Mouse (Mus musculus): ENCODE results near the gene Krtap31-1. TPM values are rescaled to one million over a fixed set of nuclear protein-coding genes. Genes with fewer than 3 reads are reported as not detected.
"Not testable (repeated sequence)": the region's sequence is repeated elsewhere in the genome, so short reads cannot be mapped to it uniquely, and the experiment has no call there.

The Krtap31-1 gene
- not detected in 2 replicates for polyA plus RNA-seq (2015; fragmentation: Nextera tagmentation; extraction: Ambion mirVana)

DNA sequence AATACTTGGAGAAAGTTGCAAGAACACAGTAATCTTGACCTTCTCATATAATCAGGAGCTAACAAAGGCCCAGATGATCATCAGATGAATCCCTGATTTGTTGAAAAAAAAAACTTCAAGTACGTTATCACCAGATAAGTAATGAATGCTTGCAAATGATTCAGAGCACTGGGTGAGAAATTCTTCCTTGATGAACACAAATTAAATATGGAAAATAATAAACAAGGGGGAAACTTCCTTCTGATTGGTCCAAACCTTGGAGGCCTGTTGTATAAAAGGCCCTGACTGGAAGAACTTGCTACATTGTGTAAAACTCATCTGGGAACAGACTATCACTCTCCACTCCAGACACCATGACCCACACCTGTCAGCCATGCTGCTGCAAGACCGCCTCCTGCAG lies at the start of gene Krtap31-1:
Krtap31-1 (plus strand) TSS at position 301 of the 400 bp plus-strand sequence.
- 87% methylated on average over 2 of the region's 2 CpGs for WGBS
- no peaks in the 10 kb centered on the region for H3K36me3 ChIP-seq (ENCODE audit: insufficient read depth, low read length)
- H3K9me3 ChIP-seq (replicated peaks; ENCODE audit: low read length), result no peaks in the 10 kb centered on the region
- H3K27ac ChIP-seq, result no peak within 1 kb of the TSS
- no peaks in the 10 kb centered on the region for H3K27me3 ChIP-seq (ENCODE audit: insufficient read depth, low read length)
- ATAC-seq (replicated peaks; ENCODE audit: low FRiP score, low read depth) (no peak), DNase-seq (ENCODE audit: low spot score) (no peak)
- no peak within 1 kb of the TSS for H3K9ac ChIP-seq (ENCODE audit: low read depth, low read length)
- no peak within 1 kb of the TSS for H3K4me2 ChIP-seq (ENCODE audit: low read length)
- H3K4me3 ChIP-seq (replicated peaks; ENCODE audit: low read depth, low read length), result no peak within 1 kb of the TSS
- no peaks in the 10 kb centered on the region for H3K4me1 ChIP-seq (replicated peaks; ENCODE audit: insufficient read depth, low read length)
- TF ChIP-seq CTCF (IDR thresholded peaks at IDR 0.05; ENCODE audit: low read depth), result no peak

DNA sequence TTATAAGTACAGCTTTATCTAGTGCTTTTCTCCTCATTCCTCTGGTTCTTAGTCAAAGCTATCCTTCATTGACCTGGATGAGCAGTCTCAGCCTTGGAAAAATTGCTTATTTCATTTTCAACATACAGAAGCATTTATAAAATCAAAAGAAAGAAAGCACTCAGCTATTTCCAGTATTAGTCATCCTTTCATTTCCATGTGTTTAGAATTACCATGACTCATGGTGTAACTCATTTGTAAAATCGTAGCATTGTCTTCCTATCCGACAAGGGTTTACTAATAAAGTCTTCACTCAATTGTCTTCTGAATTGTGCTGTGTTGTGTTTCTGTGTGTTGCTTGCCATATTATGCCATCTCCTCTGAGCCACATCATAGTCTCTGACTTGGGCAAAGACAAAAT lies 49.0 kb upstream of the Krtap31-1 start:
- no peak for TF ChIP-seq CTCF (IDR thresholded peaks at IDR 0.05; ENCODE audit: low read depth)
- Histone ChIP-seq H3K36me3 (ENCODE audit: insufficient read depth, low read length) (no peaks in the 10 kb centered on the region), H3K4me2 (ENCODE audit: low read length) (no peak overlapping the region), H3K4me3 (replicated peaks; ENCODE audit: low read depth, low read length) (no peak overlapping the region), H3K4me1 (replicated peaks; ENCODE audit: insufficient read depth, low read length) (no peaks in the 10 kb centered on the region), H3K27ac (no peak overlapping the region), H3K9ac (ENCODE audit: low read depth, low read length) (no peak overlapping the region), H3K27me3 (ENCODE audit: insufficient read depth, low read length) (no peaks in the 10 kb centered on the region), H3K9me3 (replicated peaks; ENCODE audit: low read length) (no peaks in the 10 kb centered on the region)
- WGBS, result 74% methylated on average over 2 of the region's 2 CpGs
- no peak for ATAC-seq (replicated peaks; ENCODE audit: low FRiP score, low read depth)
- DNase-seq (ENCODE audit: low spot score), result no peak

- DNase-seq (ENCODE audit: low spot score); H3K36me3 ChIP-seq (ENCODE audit: insufficient read depth, low read length); ATAC-seq (replicated peaks; ENCODE audit: low FRiP score, low read depth); H3K9me3 ChIP-seq (replicated peaks; ENCODE audit: low read length); H3K4me2 ChIP-seq (ENCODE audit: low read length); H3K27ac ChIP-seq; H3K27me3 ChIP-seq (ENCODE audit: insufficient read depth, low read length); H3K4me3 ChIP-seq (replicated peaks; ENCODE audit: low read depth, low read length); H3K9ac ChIP-seq (ENCODE audit: low read depth, low read length); H3K4me1 ChIP-seq (replicated peaks; ENCODE audit: insufficient read depth, low read length): not testable (repeated sequence)
- WGBS, result 57% methylated on average over 1 of the region's 1 CpGs
Observed at GRCm38 (mm10) chr11:99864176-99864575, 43.5 kb upstream of the Krtap31-1 start, which contains the start of gene Gm11559. TSS of gene Gm11559 (plus strand) at chr11:99864476.

GRCm38 (mm10) chr11:99873089-99873488 lies 34.6 kb upstream of the Krtap31-1 start, which contains the start of gene Krtap9-1:
TSS of gene Krtap9-1 (plus strand) at chr11:99873389.
- not testable (repeated sequence) for H3K4me2 ChIP-seq (ENCODE audit: low read length); H3K9me3 ChIP-seq (replicated peaks; ENCODE audit: low read length); H3K9ac ChIP-seq (ENCODE audit: low read depth, low read length); H3K4me3 ChIP-seq (replicated peaks; ENCODE audit: low read depth, low read length); H3K27me3 ChIP-seq (ENCODE audit: insufficient read depth, low read length); H3K4me1 ChIP-seq (replicated peaks; ENCODE audit: insufficient read depth, low read length); DNase-seq (ENCODE audit: low spot score); ATAC-seq (replicated peaks; ENCODE audit: low FRiP score, low read depth); H3K36me3 ChIP-seq (ENCODE audit: insufficient read depth, low read length); H3K27ac ChIP-seq
- 74% methylated on average over 1 of the region's 1 CpGs for WGBS

DNA sequence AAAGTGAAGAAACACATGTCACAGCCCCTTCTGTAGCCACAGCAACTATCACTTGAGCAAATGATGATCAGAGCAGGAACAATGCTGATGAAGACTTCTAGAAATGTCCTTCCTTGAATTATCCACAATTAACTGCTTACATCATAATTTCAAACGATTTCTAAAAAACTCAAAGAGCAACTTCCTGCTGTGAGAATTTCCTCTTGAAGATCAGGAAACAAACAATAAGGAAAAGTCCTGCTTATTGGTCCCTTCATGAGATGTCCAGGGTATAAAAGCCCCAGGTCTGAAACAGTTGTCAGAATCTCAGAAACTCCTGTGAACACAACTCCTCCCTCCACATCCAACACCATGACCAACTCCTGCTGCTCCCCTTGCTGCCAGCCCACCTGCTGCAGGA lies 28.8 kb upstream of the Krtap31-1 start, which contains the start of gene Gm11567:
Gm11567 (plus strand) TSS at position 301 of the 400 bp plus-strand sequence.
- H3K36me3 ChIP-seq (ENCODE audit: insufficient read depth, low read length); H3K27me3 ChIP-seq (ENCODE audit: insufficient read depth, low read length); H3K4me3 ChIP-seq (replicated peaks; ENCODE audit: low read depth, low read length); H3K9ac ChIP-seq (ENCODE audit: low read depth, low read length); H3K4me1 ChIP-seq (replicated peaks; ENCODE audit: insufficient read depth, low read length); H3K9me3 ChIP-seq (replicated peaks; ENCODE audit: low read length); H3K27ac ChIP-seq; H3K4me2 ChIP-seq (ENCODE audit: low read length); DNase-seq (ENCODE audit: low spot score); ATAC-seq (replicated peaks; ENCODE audit: low FRiP score, low read depth): not testable (repeated sequence)
- WGBS, result 64% methylated on average over 1 of the region's 1 CpGs

DNA sequence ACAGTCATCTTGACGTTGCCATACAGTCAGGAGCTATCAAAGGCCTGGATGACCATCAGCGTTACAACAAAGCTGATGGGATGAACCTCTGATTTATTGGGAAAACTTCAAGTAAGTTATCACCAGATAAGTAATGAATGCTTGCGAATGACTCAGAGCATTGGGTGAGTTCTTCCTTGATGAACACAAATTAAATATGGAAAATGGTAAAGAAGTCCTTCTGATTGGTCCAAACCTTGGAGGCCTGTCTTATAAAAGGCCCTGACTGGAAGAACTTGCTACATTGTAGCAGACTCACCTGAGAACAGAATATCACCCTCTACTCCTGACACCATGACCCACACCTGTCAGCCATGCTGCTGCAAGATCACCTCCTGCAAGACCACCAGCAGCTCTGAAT lies 6.7 kb downstream of the Krtap31-1 start, which contains the start of gene Gm11565:
Gm11565 (plus strand) TSS at position 301 of the 400 bp plus-strand sequence.
- Histone ChIP-seq H3K9me3 (replicated peaks; ENCODE audit: low read length) (no peaks in the 10 kb centered on the region), H3K27me3 (ENCODE audit: insufficient read depth, low read length) (no peaks in the 10 kb centered on the region), H3K27ac (no peak within 1 kb of the TSS)

DNA sequence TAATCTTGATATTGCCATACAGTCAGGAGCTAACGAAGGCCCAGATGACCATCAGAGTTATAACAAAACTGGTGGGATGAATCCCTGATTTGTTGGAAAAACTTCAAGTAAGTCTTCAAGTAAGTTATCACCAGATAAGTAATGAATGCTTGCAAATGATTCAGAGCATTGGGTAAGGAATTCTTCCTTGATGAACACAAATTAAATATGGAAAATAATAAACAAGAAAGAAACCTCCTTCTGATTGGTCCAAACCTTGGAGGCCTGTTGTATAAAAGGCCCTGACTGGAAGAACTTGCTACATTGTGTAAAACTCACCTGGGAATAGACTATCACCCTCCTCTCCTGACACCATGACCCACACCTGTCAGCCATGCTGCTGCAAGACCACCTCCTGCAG lies 28.3 kb downstream of the Krtap31-1 start, which contains the start of gene Krtap31-2:
Krtap31-2 (plus strand) TSS at position 301 of the 400 bp plus-strand sequence.
- Histone ChIP-seq H3K9ac (ENCODE audit: low read depth, low read length) (no peak within 1 kb of the TSS), H3K27ac (no peak within 1 kb of the TSS), H3K36me3 (ENCODE audit: insufficient read depth, low read length) (no peaks in the 10 kb centered on the region), H3K9me3 (replicated peaks; ENCODE audit: low read length) (no peaks in the 10 kb centered on the region), H3K4me3 (replicated peaks; ENCODE audit: low read depth, low read length) (no peak within 1 kb of the TSS), H3K27me3 (ENCODE audit: insufficient read depth, low read length) (no peaks in the 10 kb centered on the region), H3K4me2 (ENCODE audit: low read length) (no peak within 1 kb of the TSS), H3K4me1 (replicated peaks; ENCODE audit: insufficient read depth, low read length) (no peaks in the 10 kb centered on the region)
- TF ChIP-seq CTCF (IDR thresholded peaks at IDR 0.05; ENCODE audit: low read depth), result no peak
- 85% methylated on average over 1 of the region's 1 CpGs for WGBS
- ATAC-seq (replicated peaks; ENCODE audit: low FRiP score, low read depth) (no peak), DNase-seq (ENCODE audit: low spot score) (no peak)

More for the DNA sequence above, 6.7 kb downstream of the Krtap31-1 start, which contains the start of gene Gm11565:
- no peak for TF ChIP-seq CTCF (IDR thresholded peaks at IDR 0.05; ENCODE audit: low read depth)
- H3K4me3 ChIP-seq (replicated peaks; ENCODE audit: low read depth, low read length), result no peak within 1 kb of the TSS
- DNase-seq (ENCODE audit: low spot score), result no peak
- H3K36me3 ChIP-seq (ENCODE audit: insufficient read depth, low read length), result no peaks in the 10 kb centered on the region
- no peaks in the 10 kb centered on the region for H3K4me1 ChIP-seq (replicated peaks; ENCODE audit: insufficient read depth, low read length)
- no peak within 1 kb of the TSS for H3K9ac ChIP-seq (ENCODE audit: low read depth, low read length)
- no peak for ATAC-seq (replicated peaks; ENCODE audit: low FRiP score, low read depth)
- 91% methylated on average over 3 of the region's 3 CpGs for WGBS
- no peak within 1 kb of the TSS for H3K4me2 ChIP-seq (ENCODE audit: low read length)

Measured in kidney, postnatal 0 days (tissue).